Mouse (Mus musculus): Measurements from ENCODE around the gene Dnttip1. TPM values are rescaled to one million over a fixed set of nuclear protein-coding genes. Genes with fewer than 3 reads are reported as not detected.

Gene Dnttip1
- polyA plus RNA-seq, 1 experiment from 2014 or later: 82.0 TPM

- WGBS: 2% methylated on average over 53 of the region's 53 CpGs
- peak within 1 kb of the TSS; percentile 99 for H3K4me3 ChIP-seq (ENCODE audit: low read depth, low read length)
- peak within 1 kb of the TSS; percentile 70 for H3K27ac ChIP-seq (replicated peaks; ENCODE audit: low read depth, low read length)
- ATAC-seq (replicated peaks; ENCODE audit: insufficient number of reproducible peaks, low FRiP score, low TSS enrichment, low read depth) (peak; percentile 98), DNase-seq (ENCODE audit: low spot score) (peak; percentile 99)
- H3K4me2 ChIP-seq (ENCODE audit: low read depth, low read length): peak within 1 kb of the TSS; percentile 82
- H3K9me3 ChIP-seq (replicated peaks; ENCODE audit: control insufficient read depth, low read length): no peaks in the 10 kb centered on the region
- peaks cover 4% of the 10 kb centered on the region; the same call in 1 of the 2 replicates for H3K4me1 ChIP-seq (ENCODE audit: control insufficient read depth, insufficient read depth, low read length)
- H3K27me3 ChIP-seq (ENCODE audit: control insufficient read depth, insufficient read depth, low read length): no peaks in the 10 kb centered on the region
- no peaks in the 10 kb centered on the region; the same call in none of the 2 replicates for H3K36me3 ChIP-seq (replicated peaks; ENCODE audit: control insufficient read depth, insufficient read depth, low read depth, low read length)
- H3K9ac ChIP-seq (replicated peaks; ENCODE audit: low read length): peak within 1 kb of the TSS; percentile 90
Observed at GRCm38 (mm10) chr2:164769258-164770037, 23.7 kb downstream of the Dnttip1 start, which contains the start of gene Ube2c. TSS of gene Ube2c (plus strand) at chr2:164769898.

- H3K36me3 ChIP-seq (replicated peaks; ENCODE audit: control insufficient read depth, insufficient read depth, low read depth, low read length): no peaks in the 10 kb centered on the region; the same call in none of the 2 replicates
- H3K9ac ChIP-seq (replicated peaks; ENCODE audit: low read length): peak overlapping the region; percentile 90
- H3K9me3 ChIP-seq (replicated peaks; ENCODE audit: control insufficient read depth, low read length): no peaks in the 10 kb centered on the region
- 4% methylated on average over 15 of the region's 15 CpGs for WGBS
- peak overlapping the region; percentile 82 for H3K4me2 ChIP-seq (ENCODE audit: low read depth, low read length)
- ATAC-seq (replicated peaks; ENCODE audit: insufficient number of reproducible peaks, low FRiP score, low TSS enrichment, low read depth): no peak
- peak overlapping the region; percentile 70; the same call in 1 of the 2 replicates for H3K27ac ChIP-seq (replicated peaks; ENCODE audit: low read depth, low read length)
- peak overlapping the region; percentile 99 for H3K4me3 ChIP-seq (ENCODE audit: low read depth, low read length)
- no peaks in the 10 kb centered on the region for H3K27me3 ChIP-seq (ENCODE audit: control insufficient read depth, insufficient read depth, low read length)
- peak; percentile 28 for DNase-seq (ENCODE audit: low spot score)
- peaks cover 4% of the 10 kb centered on the region; the same call in 1 of the 2 replicates for H3K4me1 ChIP-seq (ENCODE audit: control insufficient read depth, insufficient read depth, low read length)
Observed at GRCm38 (mm10) chr2:164770279-164770678, 24.5 kb downstream of the Dnttip1 start.

- H3K36me3 ChIP-seq (replicated peaks; ENCODE audit: control insufficient read depth, insufficient read depth, low read depth, low read length): no peaks in the 10 kb centered on the region; the same call in none of the 2 replicates
- peaks cover 4% of the 10 kb centered on the region; the same call in 1 of the 2 replicates for H3K4me1 ChIP-seq (ENCODE audit: control insufficient read depth, insufficient read depth, low read length)
- H3K9me3 ChIP-seq (replicated peaks; ENCODE audit: control insufficient read depth, low read length): no peaks in the 10 kb centered on the region
- peak overlapping the region; percentile 82 for H3K4me2 ChIP-seq (ENCODE audit: low read depth, low read length)
- no peak for ATAC-seq (replicated peaks; ENCODE audit: insufficient number of reproducible peaks, low FRiP score, low TSS enrichment, low read depth)
- 84% methylated on average over 8 of the region's 8 CpGs for WGBS
- H3K27me3 ChIP-seq (ENCODE audit: control insufficient read depth, insufficient read depth, low read length): no peaks in the 10 kb centered on the region
- no peak for DNase-seq (ENCODE audit: low spot score)
- peak overlapping the region; percentile 90 for H3K9ac ChIP-seq (replicated peaks; ENCODE audit: low read length)
- peak overlapping the region; percentile 99 for H3K4me3 ChIP-seq (ENCODE audit: low read depth, low read length)
- H3K27ac ChIP-seq (replicated peaks; ENCODE audit: low read depth, low read length): no peak overlapping the region
Observed at GRCm38 (mm10) chr2:164771123-164771522, 25.3 kb downstream of the Dnttip1 start.

DNA sequence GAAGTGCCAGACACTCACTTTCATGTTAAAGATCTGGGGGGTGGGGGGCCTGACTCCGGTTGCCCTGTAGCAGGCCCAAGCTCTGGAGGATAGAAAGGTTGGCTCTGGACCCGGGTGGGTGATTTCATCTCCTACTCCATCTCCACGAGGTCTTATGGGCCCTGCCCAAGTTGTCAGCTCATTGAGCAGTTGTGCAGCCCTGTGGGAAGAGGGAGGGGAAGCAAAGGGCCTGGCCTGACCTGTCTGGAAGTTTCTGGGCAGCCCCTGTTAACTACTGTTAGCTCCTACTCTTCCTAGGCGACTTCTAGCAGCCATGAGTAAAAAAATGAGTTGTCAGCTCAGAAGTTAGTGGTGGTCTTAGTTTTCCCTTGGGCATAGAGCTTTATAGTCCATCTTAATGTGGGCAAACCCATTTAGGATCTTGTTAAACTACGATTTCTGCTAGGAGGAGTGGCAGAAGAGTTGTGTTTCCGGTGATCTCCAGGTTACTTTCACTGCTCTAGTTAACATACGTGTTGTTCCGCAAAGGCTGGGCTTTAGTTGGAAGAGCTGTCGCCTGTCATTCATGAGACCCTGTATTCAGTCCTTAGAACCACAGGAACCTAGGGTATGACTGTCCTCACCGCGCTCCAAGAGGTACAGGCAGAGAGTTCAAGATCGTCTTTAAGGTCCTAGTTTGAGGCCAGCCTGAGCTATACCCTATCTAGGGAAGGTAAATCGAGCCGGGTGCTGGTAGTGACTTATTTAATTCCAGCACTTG, 27.6 kb downstream of the Dnttip1 start:
- no peaks in the 10 kb centered on the region for H3K27me3 ChIP-seq (ENCODE audit: control insufficient read depth, insufficient read depth, low read length)
- no peaks in the 10 kb centered on the region; the same call in 1 of the 2 replicates for H3K9me3 ChIP-seq (replicated peaks; ENCODE audit: control insufficient read depth, low read length)
- H3K4me2 ChIP-seq (ENCODE audit: low read depth, low read length): no peak overlapping the region
- peaks cover 4% of the 10 kb centered on the region; the same call in 1 of the 2 replicates for H3K4me1 ChIP-seq (ENCODE audit: control insufficient read depth, insufficient read depth, low read length)
- no peak overlapping the region for H3K4me3 ChIP-seq (ENCODE audit: low read depth, low read length)
- H3K36me3 ChIP-seq (replicated peaks; ENCODE audit: control insufficient read depth, insufficient read depth, low read depth, low read length): no peaks in the 10 kb centered on the region; the same call in 1 of the 2 replicates
- no peak overlapping the region for H3K9ac ChIP-seq (replicated peaks; ENCODE audit: low read length)
- WGBS: 82% methylated on average over 14 of the region's 14 CpGs
- DNase-seq (ENCODE audit: low spot score) (no peak), ATAC-seq (replicated peaks; ENCODE audit: insufficient number of reproducible peaks, low FRiP score, low TSS enrichment, low read depth) (no peak)
- no peak overlapping the region for H3K27ac ChIP-seq (replicated peaks; ENCODE audit: low read depth, low read length)

- Histone ChIP-seq H3K4me3 (ENCODE audit: low read depth, low read length) (no peak overlapping the region), H3K36me3 (replicated peaks; ENCODE audit: control insufficient read depth, insufficient read depth, low read depth, low read length) (no peaks in the 10 kb centered on the region; the same call in 1 of the 2 replicates), H3K4me1 (ENCODE audit: control insufficient read depth, insufficient read depth, low read length) (peaks cover 4% of the 10 kb centered on the region; the same call in 1 of the 2 replicates), H3K27ac (replicated peaks; ENCODE audit: low read depth, low read length) (no peak overlapping the region), H3K4me2 (ENCODE audit: low read depth, low read length) (no peak overlapping the region), H3K9me3 (replicated peaks; ENCODE audit: control insufficient read depth, low read length) (no peaks in the 10 kb centered on the region; the same call in 1 of the 2 replicates), H3K9ac (replicated peaks; ENCODE audit: low read length) (no peak overlapping the region), H3K27me3 (ENCODE audit: control insufficient read depth, insufficient read depth, low read length) (no peaks in the 10 kb centered on the region)
- WGBS: 84% methylated on average over 5 of the region's 5 CpGs
- ATAC-seq (replicated peaks; ENCODE audit: insufficient number of reproducible peaks, low FRiP score, low TSS enrichment, low read depth): no peak
- no peak for DNase-seq (ENCODE audit: low spot score)
Observed at GRCm38 (mm10) chr2:164773989-164774364, 28.2 kb downstream of the Dnttip1 start.

GRCm38 (mm10) chr2:164776130-164776529, 30.3 kb downstream of the Dnttip1 start:
- no peak for ATAC-seq (replicated peaks; ENCODE audit: insufficient number of reproducible peaks, low FRiP score, low TSS enrichment, low read depth)
- 90% methylated on average over 6 of the region's 6 CpGs for WGBS

GRCm38 (mm10) chr2:164776801-164777200, 31.0 kb downstream of the Dnttip1 start:
- Histone ChIP-seq H3K9me3 (replicated peaks; ENCODE audit: control insufficient read depth, low read length) (no peaks in the 10 kb centered on the region; the same call in 1 of the 2 replicates), H3K36me3 (replicated peaks; ENCODE audit: control insufficient read depth, insufficient read depth, low read depth, low read length) (no peaks in the 10 kb centered on the region), H3K4me1 (ENCODE audit: control insufficient read depth, insufficient read depth, low read length) (no peaks in the 10 kb centered on the region), H3K4me3 (ENCODE audit: low read depth, low read length) (no peak overlapping the region), H3K9ac (replicated peaks; ENCODE audit: low read length) (no peak overlapping the region), H3K27ac (replicated peaks; ENCODE audit: low read depth, low read length) (no peak overlapping the region), H3K27me3 (ENCODE audit: control insufficient read depth, insufficient read depth, low read length) (no peaks in the 10 kb centered on the region), H3K4me2 (ENCODE audit: low read depth, low read length) (no peak overlapping the region)
- ATAC-seq (replicated peaks; ENCODE audit: insufficient number of reproducible peaks, low FRiP score, low TSS enrichment, low read depth): no peak
- 64% methylated on average over 17 of the region's 17 CpGs for WGBS
- no peak for DNase-seq (ENCODE audit: low spot score)

More at GRCm38 (mm10) chr2:164776130-164776529, 30.3 kb downstream of the Dnttip1 start:
- Histone ChIP-seq H3K27me3 (ENCODE audit: control insufficient read depth, insufficient read depth, low read length) (no peaks in the 10 kb centered on the region), H3K36me3 (replicated peaks; ENCODE audit: control insufficient read depth, insufficient read depth, low read depth, low read length) (no peaks in the 10 kb centered on the region; the same call in 1 of the 2 replicates), H3K4me1 (ENCODE audit: control insufficient read depth, insufficient read depth, low read length) (peaks cover 4% of the 10 kb centered on the region; the same call in 1 of the 2 replicates), H3K9me3 (replicated peaks; ENCODE audit: control insufficient read depth, low read length) (no peaks in the 10 kb centered on the region; the same call in 1 of the 2 replicates), H3K9ac (replicated peaks; ENCODE audit: low read length) (no peak overlapping the region), H3K27ac (replicated peaks; ENCODE audit: low read depth, low read length) (no peak overlapping the region), H3K4me2 (ENCODE audit: low read depth, low read length) (no peak overlapping the region), H3K4me3 (ENCODE audit: low read depth, low read length) (no peak overlapping the region)
- DNase-seq (ENCODE audit: low spot score): no peak

Measured in embryonic facial prominence, embryonic 11.5 days (tissue).